Mouse (Mus musculus) small intestine, adult 2 months (tissue): Measurements from ENCODE around the gene Map2k2. TPM values are rescaled to one million over a fixed set of nuclear protein-coding genes. Genes with fewer than 3 reads are reported as not detected.

Experiments
- H3K27ac ChIP-seq: fragments of 200-500 bp; 2 replicates; pipeline ENCODE4 v1.5.1; 2012; ENCODE audit warnings: low read depth, low read length, control low read depth, inconsistent platforms; ENCODE audit not compliant: insufficient read depth
- H3K27me3 ChIP-seq: fragments of 200-500 bp; 2 replicates; pipeline ENCODE4 v1.6.1; 2012; ENCODE audit warnings: mild to moderate bottlenecking, moderate library complexity, low read length, inconsistent platforms; ENCODE audit not compliant: control insufficient read depth, insufficient read depth
- H3K36me3 ChIP-seq: fragments of 200-500 bp; 2 replicates; pipeline ENCODE4 v1.6.1; 2012; ENCODE audit warnings: mild to moderate bottlenecking, low read length, control low read depth, inconsistent platforms; ENCODE audit not compliant: control insufficient read depth, insufficient read depth
- H3K4me1 ChIP-seq: fragments of 200-500 bp; 2 replicates; pipeline ENCODE4 v1.6.1; 2012; ENCODE audit warnings: low read length, inconsistent platforms, mixed read lengths; ENCODE audit not compliant: control insufficient read depth, insufficient read depth, insufficient read length
- H3K4me3 ChIP-seq: fragments of 200-500 bp; 2 replicates; pipeline ENCODE4 v1.5.1; 2012; ENCODE audit warnings: low read depth, mild to moderate bottlenecking, control low read depth, inconsistent platforms, low read length, moderate library complexity
- CTCF ChIP-seq: fragments of 200-500 bp; IDR thresholded peaks from 2 replicates; pipeline ENCODE4 v1.5.1; 2012; ENCODE audit warnings: low read depth, mild to moderate bottlenecking, control low read depth, inconsistent platforms, low read length, moderate library complexity, mixed read lengths; ENCODE audit not compliant: insufficient replicate concordance, insufficient read length; ENCODE audit errors: extremely low read depth
- POLR2A ChIP-seq: fragments of 200-500 bp; IDR thresholded peaks from 2 replicates; pipeline ENCODE4 v1.6.1; 2012; ENCODE audit warnings: low read depth, mild to moderate bottlenecking, control low read depth, inconsistent platforms, low read length, moderate library complexity
- WGBS: fragments of 180-500 bp; shearing (Covaris S2); methylation state at CpG from one replicate; pipeline ENCODE4 v1.1.7; 2018; 5-methylcytosine and 5-hydroxymethylcytosine counted together
- polyA plus RNA-seq: library from polyadenylated mRNA; depleted of rRNA; stranded (reverse); fragments of >200 nt; gene quantifications from 2 replicates; pipeline ENCODE4 v1.2.3, GENCODE M21; 2012

Map2k2 gene
- polyA plus RNA-seq, 1 experiment: 554 TPM

GRCm38 (mm10) chr10:81143157-81143633 lies 37.5 kb downstream of the Map2k2 start:
- H3K4me1 ChIP-seq: peaks cover 65% of the 10 kb centered on the region
- no peak for TF ChIP-seq POLR2A
- no peak for TF ChIP-seq CTCF
- H3K4me3 ChIP-seq: peak overlapping the region; percentile 1; the same call in 1 of the 2 replicates
- H3K27ac ChIP-seq: peak overlapping the region; percentile 57
- WGBS: 73% methylated on average over 7 of the region's 7 CpGs
- no peaks in the 10 kb centered on the region for H3K27me3 ChIP-seq
- peaks cover 48% of the 10 kb centered on the region for H3K36me3 ChIP-seq

- Histone ChIP-seq H3K4me1 (peaks cover 65% of the 10 kb centered on the region), H3K27ac (no peak overlapping the region), H3K27me3 (no peaks in the 10 kb centered on the region), H3K4me3 (no peak overlapping the region), H3K36me3 (peaks cover 55% of the 10 kb centered on the region)
- WGBS: 95% methylated on average over 52 of the region's 52 CpGs
- TF ChIP-seq POLR2A: no peak
- TF ChIP-seq CTCF: no peak
Observed at GRCm38 (mm10) chr10:81143845-81144437, 38.2 kb downstream of the Map2k2 start.

GRCm38 (mm10) chr10:81144667-81145066 lies 39.0 kb downstream of the Map2k2 start:
- Histone ChIP-seq H3K36me3 (peaks cover 62% of the 10 kb centered on the region), H3K4me1 (peaks cover 60% of the 10 kb centered on the region), H3K27me3 (no peaks in the 10 kb centered on the region), H3K4me3 (no peak overlapping the region), H3K27ac (no peak overlapping the region)
- TF ChIP-seq CTCF (no peak), POLR2A (no peak)
- WGBS: 80% methylated on average over 27 of the region's 27 CpGs

- peaks cover 57% of the 10 kb centered on the region for H3K4me1 ChIP-seq
- H3K27me3 ChIP-seq: no peaks in the 10 kb centered on the region
- TF ChIP-seq CTCF (no peak), POLR2A (no peak)
- H3K4me3 ChIP-seq: peak overlapping the region; percentile 48
- peaks cover 68% of the 10 kb centered on the region for H3K36me3 ChIP-seq
- WGBS: 48% methylated on average over 6 of the region's 6 CpGs
- peak overlapping the region; percentile 85 for H3K27ac ChIP-seq
Observed at GRCm38 (mm10) chr10:81145307-81145706, 39.6 kb downstream of the Map2k2 start.

GRCm38 (mm10) chr10:81145778-81146177 lies 40.1 kb downstream of the Map2k2 start:
- Histone ChIP-seq H3K4me1 (peaks cover 52% of the 10 kb centered on the region), H3K4me3 (peak overlapping the region; percentile 48), H3K36me3 (peaks cover 72% of the 10 kb centered on the region), H3K27ac (peak overlapping the region; percentile 85), H3K27me3 (no peaks in the 10 kb centered on the region)
- no peak for TF ChIP-seq POLR2A
- TF ChIP-seq CTCF: no peak
- WGBS: 23% methylated on average over 7 of the region's 7 CpGs

- H3K27me3 ChIP-seq: no peaks in the 10 kb centered on the region
- peak overlapping the region; percentile 48 for H3K4me3 ChIP-seq
- H3K36me3 ChIP-seq: peaks cover 75% of the 10 kb centered on the region
- peaks cover 50% of the 10 kb centered on the region for H3K4me1 ChIP-seq
- H3K27ac ChIP-seq: peak overlapping the region; percentile 41
- TF ChIP-seq CTCF (0 out of 2 replicates have a peak, but pooled peaks have one; percentile 11), POLR2A (no peak)
- 19% methylated on average over 4 of the region's 4 CpGs for WGBS
Observed at GRCm38 (mm10) chr10:81146296-81146695, 40.6 kb downstream of the Map2k2 start.

- Histone ChIP-seq H3K4me1 (peaks cover 10% of the 10 kb centered on the region), H3K27me3 (no peaks in the 10 kb centered on the region), H3K27ac (no peak overlapping the region), H3K36me3 (peaks cover 92% of the 10 kb centered on the region), H3K4me3 (no peak overlapping the region)
- 71% methylated on average over 6 of the region's 6 CpGs for WGBS
- TF ChIP-seq CTCF: no peak
- no peak for TF ChIP-seq POLR2A
Observed at GRCm38 (mm10) chr10:81151261-81151660, 45.5 kb downstream of the Map2k2 start.
